In the genomic region with DNA sequence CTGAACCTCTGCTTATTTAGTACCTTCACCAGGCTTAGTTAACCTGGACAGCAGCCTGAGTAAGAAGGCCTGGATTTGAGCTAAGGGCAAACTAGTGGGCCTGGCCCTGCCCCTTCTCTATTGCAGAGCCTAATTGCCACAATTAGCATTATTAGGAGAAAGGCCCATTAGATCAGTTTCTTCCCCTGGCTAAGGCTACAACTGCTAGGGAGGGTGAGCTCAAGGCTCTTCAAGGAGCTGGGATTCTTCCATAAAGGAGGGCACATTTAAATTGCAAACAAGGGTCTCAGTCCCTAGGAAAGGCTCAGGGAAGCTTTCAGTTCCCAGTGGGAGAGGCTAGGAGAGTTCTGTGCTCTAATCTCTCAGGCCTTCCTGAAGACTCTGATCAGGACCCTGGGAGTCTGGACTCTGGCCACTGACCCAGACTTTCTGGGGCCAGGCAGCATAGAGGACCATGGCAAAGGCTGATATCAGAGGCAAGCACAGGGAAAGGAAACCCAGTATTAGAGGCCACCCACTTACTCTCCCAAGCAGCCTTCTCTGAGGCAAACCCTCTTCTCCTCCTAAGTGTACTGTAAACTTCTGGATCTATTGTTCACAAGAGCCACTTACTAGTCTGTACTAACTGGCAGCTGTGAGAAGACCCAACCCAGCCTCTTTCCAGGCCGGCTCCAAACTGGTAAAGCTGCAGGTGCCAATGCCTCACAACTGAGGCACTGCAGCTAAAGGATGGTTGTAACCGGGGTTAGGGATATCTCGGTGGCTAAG, we compare ENCODE assay signal across 12 mouse cellular contexts.
DNase-seq lines count a peak whose midpoint lies in the region; ATAC-seq and TF ChIP-seq lines count a peak whose summit lies in the region.
"Had no signal": no experiment of that assay in that cellular context is flagged by ENCODE, and none has a peak within 500 bp of the region (broad histone marks: within the 10 kb centered on the region; RNA-seq: fewer than 3 reads in every experiment).

No protein-coding gene starts in this region.

- WGBS in heart, embryonic 16.5 days: 41% methylated on average over 3 of the region's 3 CpGs
- 41% methylated on average over 3 of the region's 3 CpGs for WGBS in lung, postnatal 0 days
- WGBS in forebrain, postnatal 0 days: 51% methylated on average over 3 of the region's 3 CpGs
- 67% methylated on average over 3 of the region's 3 CpGs for WGBS in midbrain, embryonic 14.5 days

- intact Hi-C loops in heart, postnatal 25 days (cut with DNase I): no loop called here

- no peak for ATAC-seq in heart, embryonic 16.5 days (replicated peaks; ENCODE audit: extremely low read depth, insufficient read depth, low FRiP score)
- ATAC-seq in lung, postnatal 0 days: peak; percentile 86
- 0 out of 2 replicates have a peak, but pooled peaks have one; percentile 16 for ATAC-seq in forebrain, postnatal 0 days
- no peak for ATAC-seq in midbrain, embryonic 14.5 days (ENCODE audit: low FRiP score, low TSS enrichment)

- TF ChIP-seq CTCF in lung, postnatal 0 days (IDR thresholded peaks at IDR 0.05): no peak
- TF ChIP-seq CTCF in forebrain, postnatal 0 days (IDR thresholded peaks at IDR 0.05; ENCODE audit: low read depth): no peak

- H3K4me1 ChIP-seq in heart, embryonic 16.5 days (ENCODE audit: control insufficient read depth, insufficient read depth, low read length): peaks cover 57% of the 10 kb centered on the region
- peaks cover 37% of the 10 kb centered on the region for H3K4me1 ChIP-seq in lung, postnatal 0 days (ENCODE audit: insufficient read depth, low read depth, low read length)
- 0 out of 2 replicates have a peak, but pooled peaks cover 5% of the 10 kb centered on the region for H3K4me1 ChIP-seq in forebrain, postnatal 0 days (ENCODE audit: insufficient read depth)
- H3K4me1 ChIP-seq in midbrain, embryonic 14.5 days (ENCODE audit: control insufficient read depth, insufficient read depth, low read length): peaks cover 26% of the 10 kb centered on the region

- DNase-seq in heart, postnatal 25 days (ENCODE audit: low spot score): no peak
- peak; percentile 86 for DNase-seq in lung, postnatal 0 days (ENCODE audit: low spot score)
- DNase-seq in lung, postnatal 4 days: no peak
- peak; percentile 4 for DNase-seq in forebrain, postnatal 0 days
- DNase-seq in midbrain, embryonic 14.5 days: no peak
- no peak for DNase-seq in urinary bladder, postnatal 10 days (ENCODE audit: low spot score)
- DNase-seq: cerebellum, postnatal 36 days; gastrocnemius, postnatal 14 days; layer of hippocampus, postnatal 36 days had no signal

- H3K9ac ChIP-seq in heart, embryonic 16.5 days (ENCODE audit: low read length): 0 out of 2 replicates have a peak overlapping the region, but pooled peaks have one; percentile 2
- H3K9ac ChIP-seq in lung, postnatal 0 days (replicated peaks; ENCODE audit: low read depth): no peak overlapping the region
- no peak overlapping the region for H3K9ac ChIP-seq in forebrain, postnatal 0 days
- no peak overlapping the region for H3K9ac ChIP-seq in midbrain, embryonic 14.5 days (replicated peaks; ENCODE audit: low read length)
- H3K9ac ChIP-seq: liver, embryonic 14.5 days; stomach, embryonic 15.5 days had no signal

- no peaks in the 10 kb centered on the region for H3K36me3 ChIP-seq in heart, embryonic 16.5 days (ENCODE audit: control insufficient read depth, insufficient read depth)
- H3K36me3 ChIP-seq in lung, postnatal 0 days (ENCODE audit: insufficient read depth, low read length): no peaks in the 10 kb centered on the region
- no peaks in the 10 kb centered on the region for H3K36me3 ChIP-seq in forebrain, postnatal 0 days (ENCODE audit: insufficient read depth)
- H3K36me3 ChIP-seq in midbrain, embryonic 14.5 days (ENCODE audit: control insufficient read depth, insufficient read depth, low read length): no peaks in the 10 kb centered on the region
- H3K36me3 ChIP-seq: stomach, embryonic 15.5 days had no signal

- no peak overlapping the region for H3K4me3 ChIP-seq in heart, embryonic 16.5 days (ENCODE audit: low read length)
- no peak overlapping the region for H3K4me3 ChIP-seq in lung, postnatal 0 days (ENCODE audit: low read depth, low read length)
- no peak overlapping the region for H3K4me3 ChIP-seq in forebrain, postnatal 0 days (ENCODE audit: low read depth, low read length)
- no peak overlapping the region for H3K4me3 ChIP-seq in midbrain, embryonic 14.5 days (replicated peaks; ENCODE audit: low read depth, low read length)
- H3K4me3 ChIP-seq: stomach, embryonic 15.5 days had no signal

- no peak overlapping the region for H3K4me2 ChIP-seq in heart, embryonic 16.5 days (ENCODE audit: low read depth, low read length)
- no peak overlapping the region for H3K4me2 ChIP-seq in lung, postnatal 0 days (replicated peaks; ENCODE audit: low read depth, low read length)
- no peak overlapping the region for H3K4me2 ChIP-seq in forebrain, postnatal 0 days (ENCODE audit: low read depth)
- H3K4me2 ChIP-seq in midbrain, embryonic 14.5 days (ENCODE audit: low read length): 0 out of 2 replicates have a peak overlapping the region, but pooled peaks have one; percentile 5
- H3K4me2 ChIP-seq: stomach, embryonic 15.5 days had no signal

- H3K27me3 ChIP-seq in heart, embryonic 16.5 days (ENCODE audit: control insufficient read depth, insufficient read depth, low read length): no peaks in the 10 kb centered on the region
- no peaks in the 10 kb centered on the region for H3K27me3 ChIP-seq in lung, postnatal 0 days (replicated peaks; ENCODE audit: insufficient read depth, low read length)
- no peaks in the 10 kb centered on the region for H3K27me3 ChIP-seq in forebrain, postnatal 0 days (ENCODE audit: insufficient read depth, low read length)
- H3K27me3 ChIP-seq in midbrain, embryonic 14.5 days (ENCODE audit: control insufficient read depth, insufficient read depth, low read length): no peaks in the 10 kb centered on the region
- H3K27me3 ChIP-seq: stomach, embryonic 15.5 days had no signal

- no peak overlapping the region for H3K27ac ChIP-seq in heart, embryonic 16.5 days (ENCODE audit: low read length)
- peak overlapping the region; percentile 26; the same call in 1 of the 2 replicates for H3K27ac ChIP-seq in lung, postnatal 0 days (ENCODE audit: low read length)
- no peak overlapping the region for H3K27ac ChIP-seq in forebrain, postnatal 0 days (ENCODE audit: low read depth, low read length)
- no peak overlapping the region for H3K27ac ChIP-seq in midbrain, embryonic 14.5 days (replicated peaks; ENCODE audit: low read depth, low read length)
- H3K27ac ChIP-seq: liver, embryonic 14.5 days; stomach, embryonic 15.5 days had no signal

- H3K9me3 ChIP-seq in heart, embryonic 16.5 days (replicated peaks; ENCODE audit: control insufficient read depth, low read length): no peaks in the 10 kb centered on the region
- H3K9me3 ChIP-seq in lung, postnatal 0 days (ENCODE audit: low read length): no peaks in the 10 kb centered on the region
- no peaks in the 10 kb centered on the region for H3K9me3 ChIP-seq in forebrain, postnatal 0 days (ENCODE audit: low read length)
- no peaks in the 10 kb centered on the region for H3K9me3 ChIP-seq in midbrain, embryonic 14.5 days (ENCODE audit: control insufficient read depth, low read length)
- H3K9me3 ChIP-seq: stomach, embryonic 15.5 days had no signal

- no peak for TF ChIP-seq EP300 in lung, postnatal 0 days (IDR thresholded peaks at IDR 0.05)

Comparison
In these comparisons a context has a peak if more than half of its experiments do, and no peak if none do; other contexts are left out.
1. DNase-seq: peak in lung, postnatal 0 days (single experiment) and forebrain, postnatal 0 days (single experiment); none in heart, postnatal 25 days (single experiment), lung, postnatal 4 days (0 of 2), midbrain, embryonic 14.5 days (single experiment) and urinary bladder, postnatal 10 days (single experiment).
2. ATAC-seq: peak in lung, postnatal 0 days (single experiment) and forebrain, postnatal 0 days (single experiment); none in heart, embryonic 16.5 days (single experiment) and midbrain, embryonic 14.5 days (single experiment).